Mouse (Mus musculus) kidney, embryonic 16.5 days (tissue): ENCODE results near the gene Tnrc6a. TPM values are rescaled to one million over a fixed set of nuclear protein-coding genes. Genes with fewer than 3 reads are reported as not detected.

ENCODE experiments used
- ATAC-seq: fragments of 200-750 bp; cut with Nextera tagmentation; 2 replicates; pipeline ENCODE4 v1.8.0; 2017; ENCODE audit warnings: moderate TSS enrichment; ENCODE audit not compliant: low FRiP score, low TSS enrichment
- H3K27ac ChIP-seq: fragments of 300-500 bp; sonication (generic); 2 replicates; pipeline ENCODE4 v1.5.1; 2014; ENCODE audit warnings: low read length
- H3K27me3 ChIP-seq: fragments of 300-500 bp; sonication (generic); 2 replicates; pipeline ENCODE4 v1.6.1; 2014; ENCODE audit warnings: low read length, control low read depth, mixed read lengths; ENCODE audit not compliant: insufficient read depth
- H3K36me3 ChIP-seq: fragments of 300-500 bp; sonication (generic); 2 replicates; pipeline ENCODE4 v1.6.1; 2014; ENCODE audit warnings: low read length, control low read depth, mixed read lengths; ENCODE audit not compliant: insufficient read depth
- H3K4me1 ChIP-seq: fragments of 300-500 bp; sonication (generic); 2 replicates; pipeline ENCODE4 v1.6.1; 2014; ENCODE audit warnings: low read length, control low read depth, mixed read lengths; ENCODE audit not compliant: insufficient read depth
- H3K4me2 ChIP-seq: fragments of 300-500 bp; sonication (generic); replicated peaks from 2 replicates; pipeline ENCODE4 v1.6.1; 2014; ENCODE audit warnings: low read depth, low read length
- H3K4me3 ChIP-seq: fragments of 300-500 bp; sonication (generic); 2 replicates; pipeline ENCODE4 v1.5.1; 2014; ENCODE audit warnings: mild to moderate bottlenecking, low read length
- H3K9ac ChIP-seq: fragments of 300-500 bp; sonication (generic); replicated peaks from 2 replicates; pipeline ENCODE4 v1.6.1; 2014; ENCODE audit warnings: low read length
- H3K9me3 ChIP-seq: fragments of 300-500 bp; sonication (generic); 2 replicates; pipeline ENCODE4 v1.6.1; 2016; ENCODE audit warnings: low read length, control low read depth
- WGBS: fragments of 180-500 bp; shearing (Covaris S2); extraction: QIAGEN DNeasy Blood & Tissue Kit; methylation state at CpG from one replicate; pipeline ENCODE4 v1.1.7; 2014; 5-methylcytosine and 5-hydroxymethylcytosine counted together
- polyA plus RNA-seq: library from polyadenylated mRNA; unstranded; fragments of >200 nt; fragmentation: Nextera tagmentation; extraction: Ambion mirVana; gene quantifications from 2 replicates; pipeline ENCODE4 v1.2.1, GENCODE M21; 2015

Gene Tnrc6a
- polyA plus RNA-seq, 1 experiment from 2014 or later = 34.9 TPM

GRCm38 (mm10) chr7:123217448-123218354, 94.0 kb downstream of the Tnrc6a start:
- H3K4me1 ChIP-seq = peaks cover 20% of the 10 kb centered on the region

GRCm38 (mm10) chr7:123218620-123219019, 94.9 kb downstream of the Tnrc6a start:
- 51% methylated on average over 6 of the region's 6 CpGs for WGBS
- H3K4me2 ChIP-seq = no peak overlapping the region
- H3K36me3 ChIP-seq = no peaks in the 10 kb centered on the region
- H3K4me3 ChIP-seq = no peak overlapping the region
- no peaks in the 10 kb centered on the region for H3K27me3 ChIP-seq
- peaks cover 20% of the 10 kb centered on the region for H3K4me1 ChIP-seq
- H3K9ac ChIP-seq = no peak overlapping the region
- no peaks in the 10 kb centered on the region for H3K9me3 ChIP-seq
- ATAC-seq = no peak
- no peak overlapping the region for H3K27ac ChIP-seq

More at GRCm38 (mm10) chr7:123217448-123218354, 94.0 kb downstream of the Tnrc6a start:
- no peak overlapping the region for H3K4me3 ChIP-seq
- no peaks in the 10 kb centered on the region for H3K9me3 ChIP-seq
- H3K27ac ChIP-seq = no peak overlapping the region
- WGBS = 53% methylated on average over 7 of the region's 7 CpGs
- no peaks in the 10 kb centered on the region for H3K27me3 ChIP-seq
- H3K9ac ChIP-seq = no peak overlapping the region
- no peaks in the 10 kb centered on the region for H3K36me3 ChIP-seq
- no peak overlapping the region for H3K4me2 ChIP-seq
- no peak for ATAC-seq

GRCm38 (mm10) chr7:123219781-123220632, 96.3 kb downstream of the Tnrc6a start:
- Histone ChIP-seq H3K27ac (no peak overlapping the region; the same call in 1 of the 2 replicates), H3K4me2 (no peak overlapping the region), H3K36me3 (no peaks in the 10 kb centered on the region), H3K4me1 (peaks cover 17% of the 10 kb centered on the region), H3K4me3 (no peak overlapping the region), H3K27me3 (no peaks in the 10 kb centered on the region), H3K9ac (no peak overlapping the region), H3K9me3 (no peaks in the 10 kb centered on the region)
- peak; percentile 73 for ATAC-seq
- WGBS = 52% methylated on average over 13 of the region's 13 CpGs

GRCm38 (mm10) chr7:123220633-123220942, 96.9 kb downstream of the Tnrc6a start:
- ATAC-seq = no peak
- Histone ChIP-seq H3K4me3 (no peak overlapping the region), H3K4me2 (no peak overlapping the region), H3K9ac (no peak overlapping the region), H3K9me3 (no peaks in the 10 kb centered on the region), H3K4me1 (peaks cover 17% of the 10 kb centered on the region), H3K27ac (no peak overlapping the region; the same call in 1 of the 2 replicates), H3K36me3 (no peaks in the 10 kb centered on the region), H3K27me3 (no peaks in the 10 kb centered on the region)
- 57% methylated on average over 2 of the region's 2 CpGs for WGBS

GRCm38 (mm10) chr7:123224076-123224475, 100.4 kb downstream of the Tnrc6a start:
- no peak overlapping the region for H3K4me3 ChIP-seq
- H3K4me1 ChIP-seq = peaks cover 17% of the 10 kb centered on the region
- no peak overlapping the region for H3K9ac ChIP-seq
- no peaks in the 10 kb centered on the region for H3K27me3 ChIP-seq
- WGBS = 57% methylated on average over 9 of the region's 9 CpGs
- no peaks in the 10 kb centered on the region for H3K9me3 ChIP-seq
- H3K4me2 ChIP-seq = no peak overlapping the region
- no peak overlapping the region for H3K27ac ChIP-seq
- no peak for ATAC-seq
- H3K36me3 ChIP-seq = no peaks in the 10 kb centered on the region

GRCm38 (mm10) chr7:123225159-123225558, 101.5 kb downstream of the Tnrc6a start:
- H3K27me3 ChIP-seq = no peaks in the 10 kb centered on the region
- no peak for ATAC-seq
- WGBS = 77% methylated on average over 4 of the region's 4 CpGs

GRCm38 (mm10) chr7:123235449-123235848, 111.8 kb downstream of the Tnrc6a start:
- H3K27ac ChIP-seq = no peak overlapping the region
- no peak overlapping the region for H3K4me2 ChIP-seq
- no peaks in the 10 kb centered on the region for H3K4me1 ChIP-seq
- H3K9ac ChIP-seq = no peak overlapping the region
- no peak overlapping the region for H3K4me3 ChIP-seq
- WGBS = 21% methylated on average over 4 of the region's 4 CpGs
- no peaks in the 10 kb centered on the region for H3K9me3 ChIP-seq
- no peaks in the 10 kb centered on the region for H3K36me3 ChIP-seq
- no peak for ATAC-seq
- no peaks in the 10 kb centered on the region for H3K27me3 ChIP-seq

More at GRCm38 (mm10) chr7:123225159-123225558, 101.5 kb downstream of the Tnrc6a start:
- H3K4me2 ChIP-seq = no peak overlapping the region
- no peaks in the 10 kb centered on the region for H3K9me3 ChIP-seq
- H3K27ac ChIP-seq = no peak overlapping the region
- peaks cover 12% of the 10 kb centered on the region for H3K4me1 ChIP-seq
- H3K36me3 ChIP-seq = no peaks in the 10 kb centered on the region
- H3K9ac ChIP-seq = no peak overlapping the region
- no peak overlapping the region for H3K4me3 ChIP-seq

- Histone ChIP-seq H3K27me3 (no peaks in the 10 kb centered on the region), H3K36me3 (no peaks in the 10 kb centered on the region), H3K9me3 (no peaks in the 10 kb centered on the region), H3K4me1 (no peaks in the 10 kb centered on the region), H3K9ac (no peak overlapping the region), H3K4me3 (no peak overlapping the region), H3K27ac (no peak overlapping the region), H3K4me2 (no peak overlapping the region)
- WGBS = 78% methylated on average over 4 of the region's 4 CpGs
- ATAC-seq = no peak
These were observed 114.9 kb downstream of the Tnrc6a start for GRCm38 (mm10) chr7:123238621-123239020.

- no peak overlapping the region for H3K4me2 ChIP-seq
- no peak for ATAC-seq
- WGBS = 68% methylated on average over 6 of the region's 6 CpGs
- no peaks in the 10 kb centered on the region for H3K4me1 ChIP-seq
- no peaks in the 10 kb centered on the region for H3K9me3 ChIP-seq
- H3K27me3 ChIP-seq = no peaks in the 10 kb centered on the region
- H3K4me3 ChIP-seq = no peak overlapping the region
- H3K27ac ChIP-seq = no peak overlapping the region
- H3K9ac ChIP-seq = no peak overlapping the region
- H3K36me3 ChIP-seq = no peaks in the 10 kb centered on the region
These were observed 116.4 kb downstream of the Tnrc6a start for GRCm38 (mm10) chr7:123240064-123240463.
